Mouse (Mus musculus) skeletal muscle tissue, adult 2 months (tissue): ENCODE measurements around the gene Dhh.

Experiments used
- DNase-seq: peaks from one replicate; pipeline ENCODE4 v3.0.0-alpha.2; 2012; ENCODE audit warnings: low read depth, low spot score

The Dhh gene

GRCm38 (mm10) chr15:98871916-98872888 is 26.1 kb downstream of the Dhh start:
- peak; percentile 93 for DNase-seq

DNA sequence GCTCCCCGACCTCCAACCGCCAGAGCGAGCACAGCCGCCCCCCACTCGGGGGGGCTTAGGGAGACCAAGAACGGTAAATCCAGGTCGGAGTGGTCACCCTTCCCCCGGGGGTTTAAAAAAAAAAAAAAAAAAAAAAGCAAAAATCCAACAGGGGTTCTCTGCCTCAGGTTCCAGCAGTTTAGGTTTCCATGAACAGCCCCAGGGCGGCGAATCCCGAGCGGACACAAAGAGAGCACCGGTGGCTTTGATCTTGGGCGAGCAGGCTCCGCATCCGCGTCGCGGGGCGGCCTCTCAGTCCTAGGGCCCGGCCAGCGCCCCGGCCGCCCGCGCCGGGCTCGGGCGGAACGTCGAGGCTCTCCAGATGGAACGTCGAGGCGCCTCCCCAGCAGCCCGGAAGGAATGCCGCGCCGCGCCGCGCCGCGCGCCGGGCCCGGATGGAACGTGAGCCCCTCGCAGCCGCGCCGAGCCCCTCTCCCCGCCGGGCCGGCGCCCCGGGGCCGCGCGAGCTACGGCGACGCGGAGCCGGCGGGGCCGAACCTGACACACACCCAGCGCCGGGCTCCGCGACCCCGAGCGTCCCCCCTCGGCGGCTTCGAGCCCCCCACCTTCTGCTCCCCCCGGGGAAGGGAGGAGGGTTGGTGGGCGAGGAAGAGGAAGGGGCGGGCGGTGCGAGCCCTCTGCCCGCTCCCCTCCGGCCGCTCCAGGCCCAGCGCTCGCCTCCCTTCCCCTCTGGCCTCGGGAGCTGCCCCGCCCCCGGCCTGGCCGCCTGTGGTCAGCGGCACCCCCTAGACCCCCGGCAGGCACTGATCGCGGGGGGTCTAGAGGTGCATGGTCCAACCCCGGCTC is 27.0 kb downstream of the Dhh start, which contains the start of gene Kmt2d:
Gene Kmt2d (minus strand): TSS at position 135 of the 846 bp plus-strand sequence.
- no peak for DNase-seq

- DNase-seq = no peak
Measured at GRCm38 (mm10) chr15:98870179-98871069, 27.9 kb downstream of the Dhh start.

GRCm38 (mm10) chr15:98869342-98870178 is 28.8 kb downstream of the Dhh start:
- DNase-seq = no peak

DNA sequence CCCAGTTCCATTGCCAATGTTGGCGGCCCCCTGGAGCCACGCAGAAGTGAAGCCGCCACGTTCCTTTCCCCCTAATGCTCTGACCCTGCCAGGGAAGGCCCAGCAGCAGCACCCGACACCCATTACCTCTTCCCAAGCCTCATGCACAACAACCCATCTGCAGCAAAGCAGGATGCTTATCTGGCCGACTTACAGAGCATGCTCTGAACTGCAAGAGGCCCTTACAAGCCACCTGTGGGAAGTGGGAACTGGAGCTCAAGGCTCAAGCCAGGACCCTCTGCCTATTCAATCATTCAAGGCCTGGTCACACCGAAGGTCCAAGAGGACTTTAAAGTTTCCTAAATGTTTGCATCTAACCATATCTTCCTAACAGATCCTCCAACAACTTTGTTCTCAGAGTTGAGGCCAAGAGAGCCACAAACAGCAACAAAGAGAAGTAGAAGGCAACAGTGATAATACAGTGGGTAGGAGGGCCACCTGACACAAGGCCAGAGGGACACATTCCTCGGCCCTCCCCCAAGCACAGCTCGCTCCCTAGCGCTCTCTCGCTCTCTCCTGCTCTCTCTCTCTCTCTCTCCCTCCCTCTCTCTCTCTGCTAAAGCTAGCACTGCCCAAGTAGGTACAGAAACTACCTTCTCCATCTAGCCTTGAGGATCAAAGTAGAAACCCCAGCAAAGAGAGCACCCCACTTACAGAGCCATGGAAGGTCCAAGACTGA is 29.8 kb downstream of the Dhh start:
- DNase-seq = no peak

DNA sequence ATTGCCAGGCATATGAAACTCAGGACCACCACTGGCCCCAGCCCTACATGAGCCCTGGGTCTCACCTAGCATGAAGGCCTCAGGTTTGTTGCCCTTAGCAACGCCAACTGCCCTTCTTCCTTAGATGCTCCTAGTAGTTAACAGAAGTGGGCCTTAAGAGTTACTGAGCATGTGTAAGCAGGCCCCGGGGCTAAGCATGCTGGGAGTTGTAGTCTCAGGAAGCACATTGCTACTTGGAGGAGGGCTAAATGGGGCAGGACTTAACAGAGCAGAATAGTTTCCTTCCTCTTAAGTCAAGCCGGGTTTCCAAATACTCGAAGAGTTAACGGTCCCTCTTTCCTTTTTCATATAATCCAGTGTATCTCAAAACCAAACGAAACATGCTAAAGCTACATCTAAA is 31.0 kb downstream of the Dhh start:
- DNase-seq = peak; percentile 63

DNA sequence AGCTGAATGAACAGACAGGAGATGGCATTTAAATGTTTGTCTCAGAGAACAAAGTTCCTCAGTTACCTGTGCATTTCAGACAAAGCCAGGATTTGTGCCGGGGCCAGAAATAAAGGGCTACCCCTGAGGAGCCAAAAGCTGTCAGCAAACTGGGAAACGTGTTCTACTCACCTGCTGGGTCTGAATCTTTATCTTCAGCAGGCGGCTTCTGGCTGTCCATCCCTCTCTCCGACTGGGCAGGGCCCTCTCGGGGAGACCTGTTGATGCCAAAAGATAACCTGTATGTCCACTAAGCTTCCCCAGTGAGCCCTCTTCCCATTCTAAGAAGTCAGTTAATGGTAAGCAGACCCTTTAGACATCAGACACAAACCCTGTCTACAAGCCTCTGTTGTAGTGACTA is 31.8 kb downstream of the Dhh start:
- DNase-seq = no peak

DNA sequence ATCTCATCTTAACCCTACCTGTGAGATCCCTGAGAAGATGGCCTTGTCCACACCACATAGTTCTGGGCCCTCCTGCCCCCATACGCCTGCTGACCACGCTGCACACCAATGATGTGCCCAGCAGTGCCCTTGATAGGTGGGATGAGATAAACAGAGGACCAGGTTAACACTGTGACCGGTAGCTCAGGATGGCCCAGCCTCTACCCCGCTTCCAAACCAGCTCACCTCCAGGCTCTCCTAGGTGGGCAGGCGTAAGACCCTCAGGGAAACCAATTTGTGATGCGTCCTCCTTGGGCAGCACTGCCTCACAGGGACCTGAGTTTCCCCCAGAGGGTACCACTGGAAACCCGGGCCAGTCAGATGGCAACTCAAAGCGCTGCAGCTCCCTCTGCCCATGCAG is 32.6 kb downstream of the Dhh start:
- no peak for DNase-seq

GRCm38 (mm10) chr15:98864951-98865350 is 33.4 kb downstream of the Dhh start:
- DNase-seq = no peak

GRCm38 (mm10) chr15:98863451-98863958 is 34.8 kb downstream of the Dhh start:
- no peak for DNase-seq

DNA sequence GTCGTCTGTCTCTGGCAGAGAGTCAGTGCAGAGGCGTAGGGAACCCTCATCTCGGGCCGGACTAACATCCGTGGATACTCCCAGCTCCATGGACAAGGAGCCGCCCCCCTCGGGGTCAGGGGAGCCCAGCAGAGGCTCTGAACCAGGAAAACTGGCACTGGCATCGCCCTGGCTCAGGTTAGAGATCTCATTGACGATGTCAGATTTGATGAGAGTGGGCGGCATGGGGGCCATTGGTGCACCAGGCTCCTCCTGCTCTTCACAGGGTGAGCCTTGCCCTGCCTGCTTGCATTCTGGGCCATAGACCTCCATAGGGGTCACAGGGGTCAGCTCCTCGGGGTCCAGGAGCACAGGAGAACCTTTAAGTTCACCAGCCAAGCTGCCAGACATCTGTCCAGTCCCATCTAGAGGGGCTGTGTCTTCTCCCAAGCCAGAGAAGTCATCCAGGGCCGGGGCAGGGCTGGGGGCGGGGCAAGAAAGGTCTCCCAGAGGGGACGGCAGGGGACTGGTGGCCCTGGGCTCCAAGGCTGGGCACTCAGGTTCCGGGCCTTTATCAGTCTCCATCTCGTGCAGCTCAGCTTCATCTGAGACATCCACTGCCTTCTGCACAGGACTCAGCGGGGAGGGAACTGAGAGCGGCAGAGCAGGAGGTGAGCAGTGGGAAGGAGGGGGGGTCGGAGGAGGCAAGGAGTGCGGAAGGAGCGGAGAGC is 36.5 kb downstream of the Dhh start:
- no peak for DNase-seq

DNA sequence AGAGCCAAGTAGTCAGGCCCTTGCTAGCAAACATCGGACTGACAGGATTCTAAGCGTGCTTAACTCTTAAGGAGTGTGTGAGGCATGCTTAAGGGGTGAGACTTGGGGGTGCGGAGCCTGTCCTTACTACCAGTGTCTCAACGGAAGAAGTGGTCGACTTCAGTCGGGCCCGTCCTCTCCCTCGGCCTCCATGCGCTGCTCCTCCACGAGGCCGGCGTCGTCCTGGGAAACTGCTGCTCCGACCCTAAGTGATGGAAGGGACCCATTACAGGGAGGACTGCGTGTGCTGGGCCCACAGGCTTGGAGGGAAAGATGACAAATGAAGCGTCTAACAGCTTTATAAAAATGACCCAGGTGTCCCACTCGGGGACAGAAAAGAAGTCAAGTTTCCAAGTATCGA is 37.4 kb downstream of the Dhh start:
- no peak for DNase-seq

DNA sequence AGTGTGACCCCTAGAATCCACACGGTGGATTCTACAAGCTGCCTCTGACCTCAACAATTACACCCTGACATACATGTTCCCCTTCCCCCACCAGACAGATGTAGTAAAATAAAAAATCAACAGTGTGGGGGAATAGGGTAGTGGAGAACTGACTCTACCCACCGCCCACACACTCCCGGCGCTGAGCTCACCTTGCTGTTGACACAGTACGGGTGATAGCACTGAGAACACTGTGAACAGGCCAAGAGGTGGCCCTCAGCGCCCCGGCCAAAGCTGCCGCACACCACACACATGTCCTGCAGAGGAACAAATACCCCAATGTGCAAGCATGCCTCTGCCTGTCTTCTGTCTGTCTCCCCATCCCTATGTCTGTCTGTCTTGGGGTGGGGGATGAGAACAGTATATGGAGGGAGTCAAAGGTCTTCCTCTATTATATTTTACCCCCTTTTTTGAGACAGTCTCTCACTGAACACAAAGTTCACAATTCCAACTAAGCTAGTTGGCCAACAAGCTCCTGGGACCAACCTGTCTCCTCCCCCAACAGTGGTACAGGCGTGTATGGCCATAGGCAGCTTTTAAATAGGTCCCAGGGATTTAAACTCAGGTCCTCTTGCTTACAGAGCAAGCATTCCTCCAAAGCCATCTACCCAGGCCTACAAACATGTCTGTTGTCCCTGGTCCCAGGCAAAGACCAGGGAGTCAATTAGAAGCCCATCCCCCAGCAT is 38.9 kb downstream of the Dhh start:
- no peak for DNase-seq

DNA sequence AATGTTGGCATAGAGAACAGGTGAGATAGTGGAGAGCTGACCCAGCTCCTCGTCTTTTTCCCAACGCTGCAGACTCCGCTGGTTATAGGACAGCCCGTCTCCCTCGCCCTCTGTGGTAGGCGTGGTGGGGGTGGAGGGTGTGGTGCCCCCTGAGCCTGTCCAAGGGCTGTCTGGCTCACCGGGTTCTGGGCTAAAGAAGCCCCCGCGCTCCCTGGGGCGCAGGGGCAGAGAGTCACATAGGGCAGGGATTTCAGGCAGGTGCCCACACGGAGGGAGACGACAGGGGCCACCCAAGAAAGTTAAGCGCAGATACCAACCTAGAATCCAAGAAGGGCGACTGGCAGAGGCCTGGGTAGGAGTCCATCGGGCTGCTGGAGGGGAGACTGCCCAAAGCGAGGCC is 44.1 kb downstream of the Dhh start:
- DNase-seq = no peak

GRCm38 (mm10) chr15:98853161-98853937 is 45.0 kb downstream of the Dhh start:
- DNase-seq = no peak

- no peak for DNase-seq
Measured at GRCm38 (mm10) chr15:98852733-98853132, 45.6 kb downstream of the Dhh start.

DNA sequence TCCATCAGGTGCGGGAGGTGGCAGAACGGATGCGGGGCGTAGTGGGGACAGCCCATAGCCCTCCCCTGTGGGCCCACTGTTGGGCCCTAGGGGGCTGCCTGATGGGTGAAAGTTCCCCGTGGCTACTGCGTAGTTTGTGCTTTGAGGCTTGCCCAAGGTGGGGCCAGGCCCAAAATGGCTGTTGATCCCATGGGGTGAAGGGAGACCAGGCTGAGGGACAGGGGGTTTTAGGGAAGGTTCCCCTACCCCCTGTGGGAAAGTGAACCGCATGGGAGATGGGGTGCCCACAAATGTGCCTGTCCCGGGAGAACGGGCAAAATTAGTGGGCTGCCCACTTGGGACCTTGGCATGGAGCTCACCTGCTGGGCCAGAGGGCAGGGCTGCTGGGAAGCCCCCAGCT is 46.3 kb downstream of the Dhh start:
- DNase-seq = no peak
